Mouse (Mus musculus) heart, embryonic 11.5 days (tissue): Measurements from ENCODE around the gene Exog. TPM values are rescaled to one million over a fixed set of nuclear protein-coding genes. Genes with fewer than 3 reads are reported as not detected.
A peak's percentile ranks its signal among the peaks of the same experiment; 100 is the strongest.

ENCODE experiments used
- ATAC-seq: fragments of 200-750 bp; cut with Nextera tagmentation; replicated peaks from 2 replicates; pipeline ENCODE4 v1.8.0; 2017; ENCODE audit warnings: moderate library complexity; ENCODE audit not compliant: insufficient number of reproducible peaks, low FRiP score, low TSS enrichment
- H3K27ac ChIP-seq: fragments of 300-500 bp; sonication (generic); 2 replicates; pipeline ENCODE4 v1.5.1; 2014; ENCODE audit warnings: mild to moderate bottlenecking, low read depth, low read length
- H3K27me3 ChIP-seq: fragments of 300-500 bp; sonication (generic); 2 replicates; pipeline ENCODE4 v1.6.1; 2014; ENCODE audit warnings: mild to moderate bottlenecking, low read length, mixed read lengths; ENCODE audit not compliant: control insufficient read depth, insufficient read depth
- H3K36me3 ChIP-seq: fragments of 300-500 bp; sonication (generic); 2 replicates; pipeline ENCODE4 v1.6.1; 2014; ENCODE audit warnings: mild to moderate bottlenecking, low read length, moderate library complexity, mixed read lengths; ENCODE audit not compliant: control insufficient read depth, insufficient read depth
- H3K4me1 ChIP-seq: fragments of 300-500 bp; sonication (generic); 2 replicates; pipeline ENCODE4 v1.6.1; 2014; ENCODE audit warnings: low read length; ENCODE audit not compliant: control insufficient read depth, insufficient read depth
- H3K4me2 ChIP-seq: fragments of 300-500 bp; sonication (generic); 2 replicates; pipeline ENCODE4 v1.6.1; 2014; ENCODE audit warnings: mild to moderate bottlenecking, moderate library complexity
- H3K4me3 ChIP-seq: fragments of 300-500 bp; sonication (generic); 2 replicates; pipeline ENCODE4 v1.5.1; 2014; ENCODE audit warnings: low read depth, low read length
- H3K9ac ChIP-seq: fragments of 300-500 bp; sonication (generic); 2 replicates; pipeline ENCODE4 v1.6.1; 2014; ENCODE audit warnings: mild to moderate bottlenecking, low read depth, low read length, moderate library complexity
- H3K9me3 ChIP-seq: fragments of 300-500 bp; sonication (generic); replicated peaks from 2 replicates; pipeline ENCODE4 v1.6.1; 2016; ENCODE audit warnings: low read length; ENCODE audit not compliant: control insufficient read depth
- WGBS: fragments of 180-500 bp; shearing (Covaris S2); extraction: QIAGEN DNeasy Blood & Tissue Kit; methylation state at CpG from one replicate; pipeline ENCODE4 v1.1.7; 2014; ENCODE audit not compliant: insufficient replicate concordance; 5-methylcytosine and 5-hydroxymethylcytosine counted together
- polyA plus RNA-seq: library from polyadenylated mRNA; unstranded; fragments of >200 nt; fragmentation: Nextera tagmentation; extraction: Ambion mirVana; gene quantifications from 2 replicates; pipeline ENCODE4 v1.2.1, GENCODE M21; 2014

Exog gene
- 19.4 and 20.2 TPM in 2 replicates for polyA plus RNA-seq

GRCm38 (mm10) chr9:119444738-119445429 lies at the start of gene Exog:
Exog (plus strand) TSS chr9:119444943.
- Histone ChIP-seq H3K27ac (peak within 1 kb of the TSS; percentile 66; the same call in 1 of the 2 replicates), H3K4me1 (peaks cover 7% of the 10 kb centered on the region), H3K9me3 (no peaks in the 10 kb centered on the region), H3K9ac (peak within 1 kb of the TSS; percentile 91), H3K4me2 (peak within 1 kb of the TSS; percentile 77), H3K27me3 (no peaks in the 10 kb centered on the region), H3K36me3 (peaks cover 10% of the 10 kb centered on the region; the same call in 1 of the 2 replicates), H3K4me3 (peak within 1 kb of the TSS; percentile 85)
- ATAC-seq = peak; percentile 92
- under 1% methylated on average over 52 of the region's 52 CpGs for WGBS

- H3K9ac ChIP-seq = no peak overlapping the region
- H3K27me3 ChIP-seq = no peaks in the 10 kb centered on the region
- peaks cover 16% of the 10 kb centered on the region for H3K4me1 ChIP-seq
- WGBS = 8% methylated on average over 7 of the region's 7 CpGs
- ATAC-seq = no peak
- peak overlapping the region; percentile 90 for H3K4me3 ChIP-seq
- no peaks in the 10 kb centered on the region for H3K9me3 ChIP-seq
- peak overlapping the region; percentile 89 for H3K4me2 ChIP-seq
- no peak overlapping the region for H3K27ac ChIP-seq
- no peaks in the 10 kb centered on the region for H3K36me3 ChIP-seq
These were observed 43.4 kb upstream of the Exog start for GRCm38 (mm10) chr9:119401351-119401750.

DNA sequence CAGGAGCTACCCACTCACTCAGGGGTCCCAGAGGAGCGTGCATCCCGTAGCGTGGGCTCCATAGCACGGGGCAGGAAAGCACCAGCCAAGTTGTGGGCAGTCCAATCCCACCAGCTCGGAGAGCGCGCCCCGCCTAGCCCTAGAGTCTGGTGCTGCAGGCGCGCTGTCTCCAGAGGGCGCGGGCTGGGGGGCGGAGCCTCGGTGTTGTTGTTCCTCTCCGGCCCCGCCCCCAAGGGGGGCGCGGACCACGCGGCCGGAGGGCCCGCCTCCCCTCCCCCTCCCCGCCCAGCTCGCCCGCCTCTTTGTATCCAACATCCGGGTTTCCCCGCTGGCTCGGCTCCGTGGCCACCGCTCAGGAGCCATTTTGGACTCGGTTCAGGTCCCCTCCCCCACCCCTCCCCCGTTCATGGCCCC lies 42.9 kb upstream of the Exog start, which contains the start of gene Acvr2b:
Gene Acvr2b (plus strand): TSS at position 318 of the 414 bp plus-strand sequence.
- H3K36me3 ChIP-seq = no peaks in the 10 kb centered on the region
- H3K4me1 ChIP-seq = peaks cover 16% of the 10 kb centered on the region
- under 1% methylated on average over 25 of the region's 32 CpGs for WGBS
- no peaks in the 10 kb centered on the region for H3K9me3 ChIP-seq
- peak within 1 kb of the TSS; percentile 96 for H3K9ac ChIP-seq
- H3K27me3 ChIP-seq = no peaks in the 10 kb centered on the region
- H3K4me3 ChIP-seq = peak within 1 kb of the TSS; percentile 90
- H3K4me2 ChIP-seq = peak within 1 kb of the TSS; percentile 89
- peak; percentile 94 for ATAC-seq
- peak within 1 kb of the TSS; percentile 97 for H3K27ac ChIP-seq

DNA sequence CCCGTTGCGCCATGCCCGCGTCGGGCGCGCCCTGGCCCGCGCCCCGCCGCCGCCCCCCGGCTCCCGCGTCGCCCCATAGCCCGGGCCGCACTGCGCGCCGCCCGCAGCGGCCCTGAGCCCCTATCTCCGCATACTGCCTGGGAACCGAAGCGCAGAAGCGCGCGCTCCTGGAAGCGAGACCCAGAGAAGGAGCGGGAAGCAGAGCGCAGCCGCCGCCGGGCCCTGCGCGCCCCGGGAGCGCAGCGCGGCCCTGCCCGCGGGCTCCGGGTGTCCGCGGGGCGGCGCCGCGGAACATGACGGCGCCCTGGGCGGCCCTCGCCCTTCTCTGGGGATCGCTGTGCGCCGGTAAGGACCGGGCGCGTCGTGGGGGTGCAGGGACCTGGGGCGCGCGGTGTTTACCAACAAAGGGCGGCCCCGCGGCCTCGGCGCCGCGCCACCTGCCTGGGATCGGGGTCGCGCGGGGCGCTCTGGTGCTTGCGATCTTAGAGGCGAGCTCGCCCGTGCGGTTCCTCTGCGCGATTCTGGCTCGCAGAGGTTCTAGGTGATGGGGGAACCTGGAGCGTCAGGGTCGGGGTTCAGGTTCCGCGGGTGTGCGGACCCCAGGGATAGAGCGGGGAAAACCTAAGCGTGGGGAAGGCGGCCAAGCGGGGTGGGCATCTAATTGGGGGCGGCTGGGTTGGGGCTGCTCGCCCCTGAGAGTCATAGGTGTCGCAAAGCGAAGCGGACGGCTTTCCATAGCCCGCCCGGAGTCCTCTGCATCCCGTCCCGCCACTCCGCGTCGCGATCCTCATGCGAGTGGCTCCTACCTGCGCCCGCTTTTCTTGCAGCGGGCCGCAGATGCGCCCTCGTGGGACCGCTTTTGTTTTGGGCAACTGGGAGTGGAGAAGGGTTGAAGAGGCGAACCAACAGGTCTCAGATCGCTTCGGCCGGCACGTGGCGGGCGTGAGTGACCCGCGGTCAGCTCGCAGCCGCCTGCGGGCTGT lies 42.2 kb upstream of the Exog start:
- H3K4me2 ChIP-seq = peak overlapping the region; percentile 89
- peaks cover 20% of the 10 kb centered on the region for H3K4me1 ChIP-seq
- ATAC-seq = peak; percentile 45
- peak overlapping the region; percentile 96 for H3K9ac ChIP-seq
- no peaks in the 10 kb centered on the region for H3K27me3 ChIP-seq
- H3K4me3 ChIP-seq = peak overlapping the region; percentile 90
- WGBS = under 1% methylated on average over 106 of the region's 127 CpGs
- no peaks in the 10 kb centered on the region for H3K9me3 ChIP-seq
- no peaks in the 10 kb centered on the region for H3K36me3 ChIP-seq
- H3K27ac ChIP-seq = peak overlapping the region; percentile 97

- Histone ChIP-seq H3K36me3 (no peaks in the 10 kb centered on the region), H3K27me3 (no peaks in the 10 kb centered on the region), H3K27ac (peak overlapping the region; percentile 97), H3K9me3 (no peaks in the 10 kb centered on the region), H3K9ac (peak overlapping the region; percentile 96), H3K4me1 (peaks cover 24% of the 10 kb centered on the region), H3K4me2 (peak overlapping the region; percentile 89), H3K4me3 (peak overlapping the region; percentile 90)
- under 1% methylated on average over 26 of the region's 26 CpGs for WGBS
- no peak for ATAC-seq
These were observed 41.5 kb upstream of the Exog start for GRCm38 (mm10) chr9:119403236-119403641.

- Histone ChIP-seq H3K27ac (no peak overlapping the region), H3K4me1 (peaks cover 33% of the 10 kb centered on the region), H3K4me2 (peak overlapping the region; percentile 89), H3K27me3 (no peaks in the 10 kb centered on the region), H3K9ac (no peak overlapping the region), H3K4me3 (peak overlapping the region; percentile 90), H3K9me3 (no peaks in the 10 kb centered on the region), H3K36me3 (no peaks in the 10 kb centered on the region)
- 66% methylated on average over 5 of the region's 5 CpGs for WGBS
- no peak for ATAC-seq
These were observed 40.7 kb upstream of the Exog start for GRCm38 (mm10) chr9:119404090-119404489.

GRCm38 (mm10) chr9:119407884-119408283 lies 36.9 kb upstream of the Exog start:
- Histone ChIP-seq H3K9me3 (peaks cover 3% of the 10 kb centered on the region; the same call in 1 of the 2 replicates), H3K9ac (peak overlapping the region; percentile 3; the same call in 1 of the 2 replicates), H3K36me3 (peaks cover 2% of the 10 kb centered on the region; the same call in 1 of the 2 replicates), H3K4me1 (peaks cover 38% of the 10 kb centered on the region), H3K27ac (no peak overlapping the region), H3K4me3 (no peak overlapping the region), H3K4me2 (no peak overlapping the region), H3K27me3 (no peaks in the 10 kb centered on the region)
- 79% methylated on average over 15 of the region's 15 CpGs for WGBS
- ATAC-seq = no peak
